10 mouse cellular contexts compared by ENCODE assay signal in the genomic region with DNA sequence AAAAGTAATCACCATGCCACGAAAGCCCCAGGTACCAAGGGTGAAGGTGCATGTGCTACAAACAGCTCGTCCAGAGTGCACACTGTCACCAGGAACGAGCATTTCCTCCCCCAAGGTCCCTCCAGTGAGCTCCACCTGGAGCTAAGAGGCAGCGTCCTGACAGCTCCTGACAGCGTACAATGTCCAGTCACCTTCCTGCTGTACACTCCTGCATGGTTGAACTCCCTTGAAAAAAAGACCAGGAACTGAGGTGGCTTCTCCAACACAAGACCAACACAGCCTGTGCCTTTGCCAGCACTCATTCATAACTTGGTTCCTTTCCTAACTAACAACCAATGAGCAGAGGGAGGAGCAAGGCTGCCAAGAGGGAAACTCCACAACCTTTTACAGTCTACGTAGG. TPM values are rescaled to one million over a fixed set of nuclear protein-coding genes. Genes with fewer than 3 reads are reported as not detected.
A peak's percentile ranks its signal among the peaks of the same experiment; 100 is the strongest.
DNase-seq lines count a peak whose midpoint lies in the region; ATAC-seq and TF ChIP-seq lines count a peak whose summit lies in the region.
"Had no signal": no experiment of that assay in that cellular context is flagged by ENCODE, and none has a peak within 500 bp of the region (broad histone marks: within the 10 kb centered on the region; RNA-seq: fewer than 3 reads in every experiment).

No protein-coding gene starts in this region.

- no peak overlapping the region for H3K27ac ChIP-seq in heart, adult 2 months
- H3K27ac ChIP-seq in midbrain, embryonic 16.5 days (ENCODE audit: low read length), result no peak overlapping the region
- H3K27ac ChIP-seq: hindbrain, postnatal 0 days had no signal

- no peaks in the 10 kb centered on the region for H3K9me3 ChIP-seq in midbrain, embryonic 16.5 days (replicated peaks; ENCODE audit: control insufficient read depth, low read length, poor library complexity, severe bottlenecking)

- no peak overlapping the region for H3K4me2 ChIP-seq in midbrain, embryonic 16.5 days (ENCODE audit: low read length)

- DNase-seq in heart, adult 2 months, result no peak
- no peak for DNase-seq in heart, postnatal 14 days
- peak; percentile 34 for DNase-seq in CD4-positive, CD25-positive, alpha-beta regulatory T cell, adult 2 months (ENCODE audit: low read depth, low spot score)
- peak; percentile 72 for DNase-seq in induced T-regulatory cell, adult 2 months (ENCODE audit: low read depth)
- peak; percentile 64 to 66 for DNase-seq in kidney, postnatal 36 days
- DNase-seq in left cerebral cortex, postnatal 14 days (ENCODE audit: low spot score in 2 of 2), result no peak
- no peak for DNase-seq in layer of hippocampus, postnatal 14 days (ENCODE audit: low spot score in 2 of 2)
- DNase-seq: adrenal gland, adult 8-10 months had no signal

- H3K4me3 ChIP-seq in heart, adult 2 months, result no peak overlapping the region
- no peak overlapping the region for H3K4me3 ChIP-seq in midbrain, embryonic 16.5 days (ENCODE audit: low read depth, low read length)

- TF ChIP-seq EP300 in heart, adult 2 months (IDR thresholded peaks at IDR 0.05; ENCODE audit: insufficient read depth, low read depth, low read length), result no peak

- H3K4me1 ChIP-seq in heart, adult 2 months (ENCODE audit: control insufficient read depth, insufficient read depth, low read length), result peaks cover 25% of the 10 kb centered on the region
- peaks cover 27% of the 10 kb centered on the region for H3K4me1 ChIP-seq in midbrain, embryonic 16.5 days (ENCODE audit: control insufficient read depth, insufficient read depth, low read length)

- WGBS in heart, adult 2 months, result 17% methylated on average over 6 of the region's 6 CpGs
- WGBS in midbrain, embryonic 16.5 days, result 61% methylated on average over 6 of the region's 6 CpGs

- peaks cover 13% of the 10 kb centered on the region for H3K79me2 ChIP-seq in heart, adult 2 months (replicated peaks; ENCODE audit: control insufficient read depth, insufficient read depth, low read length)

- intact Hi-C loops in heart, adult 2 months (cut with DNase I), result loop anchor here (5.0 to 10.0 kb wide), 4 partner anchors 151 to 774 kb away; partner anchors contain the start of genes Arl6ip6, Prpf40a and Rif1
- intact Hi-C loops in heart, postnatal 14 days (cut with DNase I), result no loop called here
- intact Hi-C loops in left cerebral cortex, postnatal 14 days (cut with DNase I), result no loop called here

- H3K27me3 ChIP-seq in heart, adult 2 months (ENCODE audit: control insufficient read depth, insufficient read depth, low read length), result no peaks in the 10 kb centered on the region
- H3K27me3 ChIP-seq in midbrain, embryonic 16.5 days (ENCODE audit: control insufficient read depth, insufficient read depth, low read depth, low read length), result no peaks in the 10 kb centered on the region

- TF ChIP-seq CTCF in heart, adult 2 months (IDR thresholded peaks at IDR 0.05), result no peak

- peaks cover 31% of the 10 kb centered on the region for H3K36me3 ChIP-seq in heart, adult 2 months (ENCODE audit: control insufficient read depth, insufficient read depth, low read length)
- H3K36me3 ChIP-seq in midbrain, embryonic 16.5 days (ENCODE audit: control insufficient read depth, insufficient read depth, low read length), result peaks cover 2% of the 10 kb centered on the region; the same call in 1 of the 2 replicates

- H3K9ac ChIP-seq in heart, adult 2 months (ENCODE audit: low read depth, low read length), result 0 out of 2 replicates have a peak overlapping the region, but pooled peaks have one; percentile 20
- no peak overlapping the region for H3K9ac ChIP-seq in midbrain, embryonic 16.5 days (ENCODE audit: low read depth, low read length)

- TF ChIP-seq POLR2A in heart, adult 2 months (IDR thresholded peaks at IDR 0.05; ENCODE audit: insufficient read depth, low read depth, low read length), result no peak

- ATAC-seq in midbrain, embryonic 16.5 days, result no peak
- ATAC-seq: hindbrain, postnatal 0 days had no signal

RNA-seq across cellular contexts. Expression of gene Arl5a, which starts 3.5 kb away (rescaled TPM):
- 10 to 100 TPM; 32.5 to 33.9 TPM for total RNA-seq in heart, adult 2 months (2021)
- 10.0 and 23.9 TPM in 2 replicates for polyA plus RNA-seq in heart, adult 2 months (2012; rRNA removed)
- 10 to 100 TPM; 33.6 to 36.4 TPM for total RNA-seq in heart, postnatal 14 days (2021)
- 10 to 100 TPM; 67.3 to 67.8 TPM for total RNA-seq in left cerebral cortex, postnatal 14 days (2021)
- 10 to 100 TPM; 64.7 to 65.5 TPM for total RNA-seq in layer of hippocampus, postnatal 14 days (2021)
- polyA plus RNA-seq in midbrain, embryonic 16.5 days (2015; fragmentation: Nextera tagmentation; extraction: Ambion mirVana), result 38.5 and 38.7 TPM in 2 replicates

RNA-seq across cellular contexts. Expression of gene Neb, which starts 42.9 kb away (rescaled TPM):
- total RNA-seq in heart, adult 2 months (2021), result 10 to 100 TPM in 1 of 2 experiments, 1 to 10 TPM in 1; 7.6 to 10.2 TPM
- polyA plus RNA-seq in heart, adult 2 months (2012; rRNA removed), result 1.0 and 3.2 TPM in 2 replicates
- total RNA-seq in heart, postnatal 14 days (2021), result 1 to 10 TPM; 2.5 to 2.8 TPM
- 1 to 10 TPM; 2.0 to 2.7 TPM for total RNA-seq in left cerebral cortex, postnatal 14 days (2021)
- 1 to 10 TPM; 2.5 to 3.3 TPM for total RNA-seq in layer of hippocampus, postnatal 14 days (2021)
- 0.41 and 0.57 TPM in 2 replicates for polyA plus RNA-seq in midbrain, embryonic 16.5 days (2015; fragmentation: Nextera tagmentation; extraction: Ambion mirVana)

Comparison
In these comparisons a context has a peak if more than half of its experiments do, and no peak if none do; other contexts are left out.
1. DNase-seq: peak in CD4-positive, CD25-positive, alpha-beta regulatory T cell, adult 2 months (single experiment), induced T-regulatory cell, adult 2 months (single experiment) and kidney, postnatal 36 days (2 of 2); none in heart, adult 2 months (0 of 2), heart, postnatal 14 days (0 of 2), left cerebral cortex, postnatal 14 days (0 of 2) and layer of hippocampus, postnatal 14 days (0 of 2).